Mouse (Mus musculus) midbrain, embryonic 14.5 days (tissue): ENCODE data around the gene Tomm20. TPM values are rescaled to one million over a fixed set of nuclear protein-coding genes. Genes with fewer than 3 reads are reported as not detected.

Experiments
- ATAC-seq: fragments of 200-750 bp; cut with Nextera tagmentation; 2 replicates; pipeline ENCODE4 v1.8.0; 2017; ENCODE audit warnings: moderate number of reproducible peaks, moderate library complexity; ENCODE audit not compliant: low FRiP score, low TSS enrichment
- DNase-seq: peaks from one replicate; pipeline ENCODE4 v3.0.0-alpha.2; 2015
- H3K27ac ChIP-seq: fragments of 300-500 bp; sonication (generic); replicated peaks from 2 replicates; pipeline ENCODE4 v1.5.1; 2014; ENCODE audit warnings: mild to moderate bottlenecking, low read depth, low read length, moderate library complexity
- H3K27me3 ChIP-seq: fragments of 300-500 bp; sonication (generic); 2 replicates; pipeline ENCODE4 v1.6.1; 2014; ENCODE audit warnings: low read length, control low read depth, mixed read lengths; ENCODE audit not compliant: control insufficient read depth, insufficient read depth
- H3K36me3 ChIP-seq: fragments of 300-500 bp; sonication (generic); 2 replicates; pipeline ENCODE4 v1.6.1; 2014; ENCODE audit warnings: low read length, control low read depth; ENCODE audit not compliant: control insufficient read depth, insufficient read depth
- H3K4me1 ChIP-seq: fragments of 300-500 bp; sonication (generic); 2 replicates; pipeline ENCODE4 v1.6.1; 2014; ENCODE audit warnings: mild to moderate bottlenecking, antibody characterized with exemption, low read length, control low read depth; ENCODE audit not compliant: control insufficient read depth, insufficient read depth
- H3K4me2 ChIP-seq: fragments of 300-500 bp; sonication (generic); 2 replicates; pipeline ENCODE4 v1.6.1; 2014; ENCODE audit warnings: mild to moderate bottlenecking, low read length, moderate library complexity
- H3K4me3 ChIP-seq: fragments of 300-500 bp; sonication (generic); replicated peaks from 2 replicates; pipeline ENCODE4 v1.5.1; 2014; ENCODE audit warnings: low read depth, low read length
- H3K9ac ChIP-seq: fragments of 300-500 bp; sonication (generic); replicated peaks from 2 replicates; pipeline ENCODE4 v1.6.1; 2014; ENCODE audit warnings: mild to moderate bottlenecking, low read length, moderate library complexity
- H3K9me3 ChIP-seq: fragments of 300-500 bp; sonication (generic); 2 replicates; pipeline ENCODE4 v1.6.1; 2016; ENCODE audit warnings: low read length, control low read depth, mixed read lengths; ENCODE audit not compliant: control insufficient read depth
- WGBS: fragments of 180-500 bp; shearing (Covaris S2); extraction: QIAGEN DNeasy Blood & Tissue Kit; methylation state at CpG from one replicate; pipeline ENCODE4 v1.1.7; 2014; 5-methylcytosine and 5-hydroxymethylcytosine counted together
- polyA plus RNA-seq: library from polyadenylated mRNA; unstranded; fragments of >200 nt; fragmentation: Nextera tagmentation; extraction: Ambion mirVana; gene quantifications from 2 replicates; pipeline ENCODE4 v1.2.1, GENCODE M21; 2014

The Tomm20 gene
- polyA plus RNA-seq, 1 experiment from 2014 or later = 205 TPM

DNA sequence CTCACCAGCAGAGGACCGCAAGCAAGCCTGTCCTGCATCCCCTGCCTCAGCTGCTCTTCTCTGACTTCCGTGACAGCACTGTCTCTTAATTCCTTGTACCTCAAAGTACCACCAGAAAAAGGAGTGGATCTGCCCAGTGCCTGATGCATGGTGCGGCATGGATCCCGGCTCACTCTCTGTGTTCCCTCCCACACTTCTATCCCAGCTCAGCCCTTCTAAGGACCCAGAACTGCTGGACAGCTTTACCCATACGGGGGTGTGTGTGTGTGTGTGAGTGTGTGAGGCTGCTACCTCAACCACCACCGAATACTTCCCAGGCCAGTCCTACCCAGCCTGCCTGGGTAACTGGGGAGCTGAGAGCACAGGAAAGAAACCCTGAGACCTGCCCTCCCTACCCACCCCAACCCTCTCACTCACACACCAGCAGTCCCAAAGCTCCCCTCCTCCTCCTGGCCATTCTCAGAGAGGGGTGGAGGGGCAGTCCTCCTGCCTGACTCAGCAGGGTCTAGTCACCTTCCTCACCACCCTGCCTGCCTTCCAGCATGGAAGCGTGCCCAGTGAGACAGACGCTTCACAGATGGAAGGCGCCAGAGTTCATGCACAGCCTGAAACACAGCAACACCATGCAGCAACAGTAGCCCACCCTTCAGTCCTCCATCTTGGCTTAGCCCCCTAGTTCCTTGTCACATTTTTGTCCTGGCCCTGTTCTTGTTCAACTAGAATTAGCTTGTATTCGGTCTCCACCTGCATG, 16.7 kb downstream of the Tomm20 start:
- Histone ChIP-seq H3K27me3 (no peaks in the 10 kb centered on the region), H3K27ac (no peak overlapping the region), H3K4me1 (no peaks in the 10 kb centered on the region), H3K9me3 (no peaks in the 10 kb centered on the region), H3K4me3 (no peak overlapping the region), H3K4me2 (no peak overlapping the region), H3K9ac (no peak overlapping the region), H3K36me3 (peaks cover 37% of the 10 kb centered on the region)
- ATAC-seq (peak; percentile 24; the same call in 1 of the 2 replicates), DNase-seq (no peak)
- WGBS = 91% methylated on average over 10 of the region's 10 CpGs

DNA sequence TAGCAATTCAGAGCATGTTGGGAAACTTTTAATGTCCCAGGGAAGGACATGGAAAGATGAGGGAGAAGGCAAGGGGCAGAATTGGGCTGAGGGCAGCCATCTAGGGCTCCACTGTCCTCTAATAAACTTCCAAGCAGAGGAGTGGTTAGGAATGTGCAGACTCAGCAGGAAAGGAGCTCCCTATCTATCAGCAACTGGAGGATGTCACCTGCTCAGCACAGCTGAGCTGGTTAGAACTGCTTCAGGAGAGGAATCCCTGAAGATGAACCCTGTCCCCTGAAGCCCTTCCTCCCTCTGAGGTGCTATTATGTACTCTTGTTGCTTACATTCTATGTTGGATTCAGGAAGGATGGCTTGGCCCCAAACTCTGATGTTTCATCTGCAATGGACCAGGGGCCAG, 17.6 kb downstream of the Tomm20 start:
- no peak for DNase-seq
- H3K9ac ChIP-seq = no peak overlapping the region
- no peak for ATAC-seq
- no peak overlapping the region for H3K4me2 ChIP-seq
- H3K27ac ChIP-seq = no peak overlapping the region
- H3K9me3 ChIP-seq = no peaks in the 10 kb centered on the region
- H3K4me1 ChIP-seq = no peaks in the 10 kb centered on the region
- no peak overlapping the region for H3K4me3 ChIP-seq
- no peaks in the 10 kb centered on the region for H3K27me3 ChIP-seq
- peaks cover 29% of the 10 kb centered on the region for H3K36me3 ChIP-seq

DNA sequence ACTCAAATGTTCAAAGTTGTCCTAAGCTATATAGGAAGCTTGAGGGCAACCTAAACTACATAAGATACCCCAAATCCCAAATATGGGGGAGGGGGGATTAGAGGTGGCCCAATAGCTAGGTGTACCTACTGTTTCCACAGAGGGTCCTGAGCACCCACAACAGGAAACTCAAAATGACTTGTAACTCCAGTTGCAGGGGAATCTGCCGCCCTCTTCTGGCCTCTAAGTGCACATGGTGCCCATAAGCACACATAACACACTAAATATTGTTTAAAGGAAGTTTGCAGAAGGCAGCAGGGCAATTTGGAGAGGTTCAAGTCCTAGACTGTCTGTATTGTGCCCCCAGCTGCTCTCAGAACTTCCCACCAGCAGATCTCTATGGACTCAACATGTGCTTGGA, 18.6 kb downstream of the Tomm20 start:
- no peak overlapping the region for H3K4me2 ChIP-seq
- H3K36me3 ChIP-seq = peaks cover 21% of the 10 kb centered on the region; the same call in 1 of the 2 replicates
- no peaks in the 10 kb centered on the region for H3K9me3 ChIP-seq
- no peak overlapping the region for H3K9ac ChIP-seq
- no peak overlapping the region for H3K4me3 ChIP-seq
- H3K27me3 ChIP-seq = no peaks in the 10 kb centered on the region
- DNase-seq = peak; percentile 51
- WGBS = 52% methylated on average over 1 of the region's 1 CpGs
- no peaks in the 10 kb centered on the region for H3K4me1 ChIP-seq
- no peak for ATAC-seq
- H3K27ac ChIP-seq = no peak overlapping the region

DNA sequence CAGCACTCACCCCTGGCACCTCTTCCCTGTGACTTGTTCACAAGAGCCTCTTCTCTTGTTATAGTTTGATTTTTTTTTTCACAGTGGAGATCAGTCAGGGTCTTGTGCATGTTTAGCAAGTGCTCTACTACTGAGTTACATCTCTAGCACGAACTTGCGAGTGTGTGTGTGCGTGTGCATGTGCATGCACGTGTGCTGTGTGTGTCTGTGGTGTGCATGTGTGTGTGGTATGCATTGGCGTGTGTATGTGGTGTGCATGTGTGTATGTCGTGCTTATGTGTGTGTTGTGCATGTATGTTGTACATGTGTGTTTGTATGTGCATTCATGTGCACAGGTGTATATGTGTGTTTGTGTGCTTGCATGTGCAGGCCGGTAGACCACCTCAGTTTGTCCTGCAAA, 22.7 kb downstream of the Tomm20 start:
- no peak overlapping the region for H3K4me2 ChIP-seq
- H3K9ac ChIP-seq = no peak overlapping the region
- H3K27me3 ChIP-seq = no peaks in the 10 kb centered on the region
- ATAC-seq (no peak), DNase-seq (no peak)
- no peak overlapping the region for H3K27ac ChIP-seq
- no peak overlapping the region for H3K4me3 ChIP-seq
- 95% methylated on average over 7 of the region's 7 CpGs for WGBS
- no peaks in the 10 kb centered on the region for H3K4me1 ChIP-seq
- no peaks in the 10 kb centered on the region for H3K9me3 ChIP-seq
- no peaks in the 10 kb centered on the region for H3K36me3 ChIP-seq

DNA sequence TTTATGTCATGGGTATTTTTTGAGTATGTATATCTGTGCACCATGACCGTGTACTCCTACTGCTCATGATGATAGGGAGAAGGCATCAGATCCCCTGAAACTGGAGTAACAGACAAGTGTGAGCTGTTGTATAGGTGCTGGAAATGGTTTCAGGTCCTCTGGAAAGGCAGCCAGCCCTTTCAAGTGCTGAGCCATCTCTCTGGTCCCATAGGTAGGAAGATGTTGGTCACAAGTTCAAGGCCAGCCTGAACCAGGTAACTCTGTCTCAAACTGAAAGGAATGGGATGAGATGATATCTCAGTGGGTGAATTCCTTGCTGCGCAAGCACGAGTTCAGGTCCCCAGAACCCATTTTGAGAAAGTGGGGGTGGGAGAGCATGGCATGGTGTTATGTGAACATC, 24.2 kb downstream of the Tomm20 start:
- H3K9ac ChIP-seq = no peak overlapping the region
- H3K27ac ChIP-seq = no peak overlapping the region
- H3K27me3 ChIP-seq = no peaks in the 10 kb centered on the region
- H3K4me2 ChIP-seq = no peak overlapping the region
- 90% methylated on average over 3 of the region's 3 CpGs for WGBS
- H3K4me3 ChIP-seq = no peak overlapping the region
- H3K9me3 ChIP-seq = no peaks in the 10 kb centered on the region
- ATAC-seq (no peak), DNase-seq (no peak)
- H3K36me3 ChIP-seq = no peaks in the 10 kb centered on the region
- H3K4me1 ChIP-seq = no peaks in the 10 kb centered on the region

DNA sequence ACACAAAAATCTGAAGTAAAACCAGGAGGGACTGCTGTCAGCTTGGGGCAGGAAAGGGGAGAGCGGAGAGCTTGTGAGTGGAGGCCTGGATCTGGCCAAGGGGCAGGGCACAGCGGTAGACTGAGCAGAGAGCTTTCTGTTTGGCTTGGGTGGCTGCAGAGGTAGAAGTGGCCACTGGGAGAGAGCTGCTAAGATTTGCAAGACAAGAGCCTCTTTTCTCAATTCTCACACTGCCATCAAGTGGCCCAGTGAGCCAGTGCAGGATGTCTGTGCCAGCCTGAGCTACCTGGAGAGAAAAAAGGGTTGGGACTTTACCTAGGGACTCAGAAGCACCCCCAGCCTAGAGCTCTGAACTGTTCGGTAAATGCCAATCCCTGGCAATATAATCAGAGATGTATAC, 24.8 kb downstream of the Tomm20 start:
- ATAC-seq (peak; percentile 63; the same call in 1 of the 2 replicates), DNase-seq (peak; percentile 91)
- Histone ChIP-seq H3K27ac (no peak overlapping the region), H3K36me3 (no peaks in the 10 kb centered on the region), H3K4me3 (no peak overlapping the region), H3K4me1 (no peaks in the 10 kb centered on the region), H3K4me2 (no peak overlapping the region), H3K9me3 (no peaks in the 10 kb centered on the region), H3K27me3 (no peaks in the 10 kb centered on the region), H3K9ac (no peak overlapping the region)
- WGBS = 25% methylated on average over 3 of the region's 3 CpGs

DNA sequence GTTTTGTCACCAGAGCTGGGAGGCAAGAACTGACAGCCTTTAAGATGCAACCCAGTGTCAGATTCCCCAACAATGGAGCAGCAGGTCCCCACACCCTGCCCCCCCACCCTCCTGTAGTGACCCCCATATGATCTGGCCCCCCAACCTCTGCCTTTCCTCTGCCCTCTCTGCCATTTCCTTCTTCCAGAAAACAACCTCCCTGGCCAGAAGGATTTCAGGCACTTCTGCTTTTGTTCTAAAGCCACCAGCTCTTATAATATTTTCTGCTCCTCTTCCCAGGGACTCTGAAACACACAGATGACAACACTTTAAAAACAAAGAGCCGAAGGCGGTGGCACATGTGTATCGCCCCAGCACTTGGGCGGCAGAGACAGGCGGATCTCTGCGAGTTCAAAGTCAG, 25.3 kb downstream of the Tomm20 start:
- peak; percentile 20; the same call in 1 of the 2 replicates for ATAC-seq
- Histone ChIP-seq H3K4me3 (no peak overlapping the region), H3K4me2 (no peak overlapping the region), H3K4me1 (no peaks in the 10 kb centered on the region), H3K9ac (no peak overlapping the region), H3K36me3 (no peaks in the 10 kb centered on the region), H3K9me3 (no peaks in the 10 kb centered on the region), H3K27ac (no peak overlapping the region), H3K27me3 (no peaks in the 10 kb centered on the region)
- WGBS = 84% methylated on average over 6 of the region's 6 CpGs
- no peak for DNase-seq

DNA sequence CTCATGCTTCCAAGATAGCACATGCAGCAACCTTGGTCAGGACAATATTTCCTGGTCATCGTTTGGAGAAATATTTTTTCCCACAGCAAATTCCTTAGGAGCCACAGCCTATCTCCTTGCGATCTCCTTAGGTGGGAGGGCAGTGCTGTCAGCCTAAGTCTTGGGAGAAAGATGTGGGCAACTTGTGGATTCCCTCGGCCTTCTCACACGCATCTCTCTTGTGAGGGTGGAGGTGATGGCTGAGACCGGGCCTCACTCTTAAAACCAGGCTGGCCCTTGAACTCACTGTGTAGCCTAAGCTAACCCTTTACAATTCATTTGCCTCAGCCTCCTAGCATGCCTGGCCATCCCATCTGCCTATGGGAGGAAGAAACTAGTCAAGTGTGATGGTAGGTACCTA, 25.9 kb downstream of the Tomm20 start:
- no peaks in the 10 kb centered on the region for H3K4me1 ChIP-seq
- no peaks in the 10 kb centered on the region for H3K9me3 ChIP-seq
- H3K4me2 ChIP-seq = no peak overlapping the region
- ATAC-seq (no peak), DNase-seq (no peak)
- H3K27ac ChIP-seq = no peak overlapping the region
- H3K9ac ChIP-seq = no peak overlapping the region
- no peaks in the 10 kb centered on the region for H3K27me3 ChIP-seq
- 91% methylated on average over 5 of the region's 5 CpGs for WGBS
- H3K36me3 ChIP-seq = no peaks in the 10 kb centered on the region
- H3K4me3 ChIP-seq = no peak overlapping the region

DNA sequence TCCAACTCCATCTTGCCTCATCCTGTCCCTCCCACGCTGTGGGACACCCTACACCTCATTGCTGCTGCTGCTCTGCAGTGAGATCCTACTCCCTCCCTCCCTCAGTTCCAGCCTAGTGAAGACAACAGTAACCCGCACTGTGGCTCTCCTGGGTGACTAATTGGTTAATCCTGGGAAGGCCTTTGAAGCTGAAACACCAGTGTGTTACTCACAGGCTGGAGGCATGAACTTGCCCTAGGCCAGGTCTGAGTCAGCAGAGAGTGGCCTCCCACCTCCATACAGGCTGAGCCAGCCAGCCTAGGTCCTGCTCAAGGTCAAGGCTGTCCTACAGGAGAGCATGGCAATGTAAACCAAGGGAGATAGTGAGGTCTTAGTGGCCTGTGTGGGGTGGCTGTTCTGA, 26.4 kb downstream of the Tomm20 start:
- H3K9ac ChIP-seq = no peak overlapping the region
- no peaks in the 10 kb centered on the region for H3K27me3 ChIP-seq
- DNase-seq (no peak), ATAC-seq (no peak)
- no peaks in the 10 kb centered on the region for H3K36me3 ChIP-seq
- no peak overlapping the region for H3K27ac ChIP-seq
- no peaks in the 10 kb centered on the region for H3K4me1 ChIP-seq
- WGBS = 49% methylated on average over 2 of the region's 2 CpGs
- no peak overlapping the region for H3K4me3 ChIP-seq
- no peaks in the 10 kb centered on the region for H3K9me3 ChIP-seq
- no peak overlapping the region for H3K4me2 ChIP-seq
